Mouse (Mus musculus): ENCODE measurements around the gene Slc25a47. TPM values are rescaled to one million over a fixed set of nuclear protein-coding genes. Genes with fewer than 3 reads are reported as not detected.
"Not testable (repeated sequence)": the region's sequence is repeated elsewhere in the genome, so short reads cannot be mapped to it uniquely, and the experiment has no call there.

The Slc25a47 gene
- polyA plus RNA-seq, 1 experiment from 2014 or later, result 9.8 TPM

- H3K36me3 ChIP-seq (ENCODE audit: control insufficient read depth, insufficient read depth, low read length), result peaks cover 25% of the 10 kb centered on the region
- not testable (repeated sequence) for H3K9ac ChIP-seq (ENCODE audit: low read depth, low read length); DNase-seq (ENCODE audit: low spot score); ATAC-seq (ENCODE audit: low read depth); H3K4me3 ChIP-seq (ENCODE audit: low read depth, low read length); H3K27ac ChIP-seq (replicated peaks; ENCODE audit: low read depth, low read length); H3K4me2 ChIP-seq (ENCODE audit: low read depth, low read length); H3K27me3 ChIP-seq (replicated peaks; ENCODE audit: control insufficient read depth, insufficient read depth, low read length); H3K9me3 ChIP-seq (ENCODE audit: control insufficient read depth, low read length); H3K4me1 ChIP-seq (ENCODE audit: control insufficient read depth, insufficient read depth, low read length)
- 83% methylated on average over 3 of the region's 3 CpGs for WGBS
Observed at GRCm38 (mm10) chr12:108848033-108848432, 12.2 kb downstream of the Slc25a47 start.

GRCm38 (mm10) chr12:108849488-108850022, 13.7 kb downstream of the Slc25a47 start:
- peaks cover 12% of the 10 kb centered on the region for H3K36me3 ChIP-seq (ENCODE audit: control insufficient read depth, insufficient read depth, low read length)
- no peaks in the 10 kb centered on the region for H3K4me1 ChIP-seq (ENCODE audit: control insufficient read depth, insufficient read depth, low read length)
- DNase-seq (ENCODE audit: low spot score) (no peak), ATAC-seq (ENCODE audit: low read depth) (no peak)
- H3K9ac ChIP-seq (ENCODE audit: low read depth, low read length), result no peak overlapping the region
- no peak overlapping the region for H3K4me3 ChIP-seq (ENCODE audit: low read depth, low read length)
- WGBS, result 82% methylated on average over 4 of the region's 4 CpGs
- no peak overlapping the region for H3K4me2 ChIP-seq (ENCODE audit: low read depth, low read length)
- H3K27ac ChIP-seq (replicated peaks; ENCODE audit: low read depth, low read length), result no peak overlapping the region
- H3K9me3 ChIP-seq (ENCODE audit: control insufficient read depth, low read length), result no peaks in the 10 kb centered on the region
- H3K27me3 ChIP-seq (replicated peaks; ENCODE audit: control insufficient read depth, insufficient read depth, low read length), result no peaks in the 10 kb centered on the region

- DNase-seq (ENCODE audit: low spot score), result no peak
- Histone ChIP-seq H3K4me1 (ENCODE audit: control insufficient read depth, insufficient read depth, low read length) (no peaks in the 10 kb centered on the region), H3K9ac (ENCODE audit: low read depth, low read length) (no peak overlapping the region), H3K4me3 (ENCODE audit: low read depth, low read length) (no peak overlapping the region), H3K9me3 (ENCODE audit: control insufficient read depth, low read length) (no peaks in the 10 kb centered on the region), H3K27ac (replicated peaks; ENCODE audit: low read depth, low read length) (no peak overlapping the region), H3K27me3 (replicated peaks; ENCODE audit: control insufficient read depth, insufficient read depth, low read length) (no peaks in the 10 kb centered on the region), H3K36me3 (ENCODE audit: control insufficient read depth, insufficient read depth, low read length) (peaks cover 6% of the 10 kb centered on the region), H3K4me2 (ENCODE audit: low read depth, low read length) (no peak overlapping the region)
- ATAC-seq (ENCODE audit: low read depth), result no peak
- WGBS, result 49% methylated on average over 8 of the region's 8 CpGs
Observed at GRCm38 (mm10) chr12:108850129-108850528, 14.3 kb downstream of the Slc25a47 start.

GRCm38 (mm10) chr12:108850886-108851285, 15.0 kb downstream of the Slc25a47 start:
- Histone ChIP-seq H3K27ac (replicated peaks; ENCODE audit: low read depth, low read length) (no peak overlapping the region), H3K9ac (ENCODE audit: low read depth, low read length) (no peak overlapping the region), H3K27me3 (replicated peaks; ENCODE audit: control insufficient read depth, insufficient read depth, low read length) (no peaks in the 10 kb centered on the region), H3K9me3 (ENCODE audit: control insufficient read depth, low read length) (no peaks in the 10 kb centered on the region), H3K4me2 (ENCODE audit: low read depth, low read length) (no peak overlapping the region), H3K4me1 (ENCODE audit: control insufficient read depth, insufficient read depth, low read length) (no peaks in the 10 kb centered on the region), H3K4me3 (ENCODE audit: low read depth, low read length) (no peak overlapping the region), H3K36me3 (ENCODE audit: control insufficient read depth, insufficient read depth, low read length) (peaks cover 2% of the 10 kb centered on the region; the same call in 1 of the 2 replicates)
- DNase-seq (ENCODE audit: low spot score) (no peak), ATAC-seq (ENCODE audit: low read depth) (no peak)
- 82% methylated on average over 8 of the region's 8 CpGs for WGBS

- no peaks in the 10 kb centered on the region for H3K4me1 ChIP-seq (ENCODE audit: control insufficient read depth, insufficient read depth, low read length)
- no peak overlapping the region for H3K9ac ChIP-seq (ENCODE audit: low read depth, low read length)
- WGBS, result 94% methylated on average over 8 of the region's 8 CpGs
- H3K27ac ChIP-seq (replicated peaks; ENCODE audit: low read depth, low read length), result no peak overlapping the region
- H3K9me3 ChIP-seq (ENCODE audit: control insufficient read depth, low read length), result no peaks in the 10 kb centered on the region
- no peaks in the 10 kb centered on the region; the same call in 1 of the 2 replicates for H3K36me3 ChIP-seq (ENCODE audit: control insufficient read depth, insufficient read depth, low read length)
- DNase-seq (ENCODE audit: low spot score), result no peak
- H3K27me3 ChIP-seq (replicated peaks; ENCODE audit: control insufficient read depth, insufficient read depth, low read length), result no peaks in the 10 kb centered on the region
- H3K4me2 ChIP-seq (ENCODE audit: low read depth, low read length), result no peak overlapping the region
- no peak overlapping the region for H3K4me3 ChIP-seq (ENCODE audit: low read depth, low read length)
- ATAC-seq (ENCODE audit: low read depth), result no peak
Observed at GRCm38 (mm10) chr12:108852822-108853221, 17.0 kb downstream of the Slc25a47 start.

- Histone ChIP-seq H3K4me3 (ENCODE audit: low read depth, low read length) (no peak overlapping the region), H3K4me2 (ENCODE audit: low read depth, low read length) (no peak overlapping the region), H3K4me1 (ENCODE audit: control insufficient read depth, insufficient read depth, low read length) (no peaks in the 10 kb centered on the region), H3K9ac (ENCODE audit: low read depth, low read length) (no peak overlapping the region), H3K9me3 (ENCODE audit: control insufficient read depth, low read length) (no peaks in the 10 kb centered on the region), H3K36me3 (ENCODE audit: control insufficient read depth, insufficient read depth, low read length) (peaks cover under 1% of the 10 kb centered on the region; the same call in 1 of the 2 replicates), H3K27ac (replicated peaks; ENCODE audit: low read depth, low read length) (no peak overlapping the region), H3K27me3 (replicated peaks; ENCODE audit: control insufficient read depth, insufficient read depth, low read length) (no peaks in the 10 kb centered on the region)
- WGBS, result 73% methylated on average over 7 of the region's 10 CpGs
- ATAC-seq (ENCODE audit: low read depth), result no peak
- no peak for DNase-seq (ENCODE audit: low spot score)
Observed at GRCm38 (mm10) chr12:108855081-108855480, 19.2 kb downstream of the Slc25a47 start.

GRCm38 (mm10) chr12:108856186-108856585, 20.3 kb downstream of the Slc25a47 start:
- Histone ChIP-seq H3K4me2 (ENCODE audit: low read depth, low read length) (no peak overlapping the region), H3K9ac (ENCODE audit: low read depth, low read length) (no peak overlapping the region), H3K4me3 (ENCODE audit: low read depth, low read length) (no peak overlapping the region), H3K36me3 (ENCODE audit: control insufficient read depth, insufficient read depth, low read length) (peaks cover 12% of the 10 kb centered on the region), H3K9me3 (ENCODE audit: control insufficient read depth, low read length) (no peaks in the 10 kb centered on the region), H3K27me3 (replicated peaks; ENCODE audit: control insufficient read depth, insufficient read depth, low read length) (no peaks in the 10 kb centered on the region), H3K27ac (replicated peaks; ENCODE audit: low read depth, low read length) (no peak overlapping the region), H3K4me1 (ENCODE audit: control insufficient read depth, insufficient read depth, low read length) (no peaks in the 10 kb centered on the region)
- 74% methylated on average over 8 of the region's 8 CpGs for WGBS
- DNase-seq (ENCODE audit: low spot score), result no peak
- ATAC-seq (ENCODE audit: low read depth), result no peak

GRCm38 (mm10) chr12:108857109-108857508, 21.3 kb downstream of the Slc25a47 start:
- WGBS, result 86% methylated on average over 7 of the region's 7 CpGs
- Histone ChIP-seq H3K27ac (replicated peaks; ENCODE audit: low read depth, low read length) (no peak overlapping the region), H3K4me1 (ENCODE audit: control insufficient read depth, insufficient read depth, low read length) (no peaks in the 10 kb centered on the region), H3K9ac (ENCODE audit: low read depth, low read length) (no peak overlapping the region), H3K27me3 (replicated peaks; ENCODE audit: control insufficient read depth, insufficient read depth, low read length) (no peaks in the 10 kb centered on the region), H3K4me2 (ENCODE audit: low read depth, low read length) (no peak overlapping the region), H3K4me3 (ENCODE audit: low read depth, low read length) (no peak overlapping the region), H3K36me3 (ENCODE audit: control insufficient read depth, insufficient read depth, low read length) (peaks cover 19% of the 10 kb centered on the region), H3K9me3 (ENCODE audit: control insufficient read depth, low read length) (no peaks in the 10 kb centered on the region)
- DNase-seq (ENCODE audit: low spot score) (no peak), ATAC-seq (ENCODE audit: low read depth) (no peak)

GRCm38 (mm10) chr12:108857589-108858184, 21.8 kb downstream of the Slc25a47 start:
- no peak for DNase-seq (ENCODE audit: low spot score)
- H3K9me3 ChIP-seq (ENCODE audit: control insufficient read depth, low read length), result no peaks in the 10 kb centered on the region
- no peak overlapping the region for H3K27ac ChIP-seq (replicated peaks; ENCODE audit: low read depth, low read length)
- no peaks in the 10 kb centered on the region for H3K27me3 ChIP-seq (replicated peaks; ENCODE audit: control insufficient read depth, insufficient read depth, low read length)
- no peaks in the 10 kb centered on the region for H3K4me1 ChIP-seq (ENCODE audit: control insufficient read depth, insufficient read depth, low read length)
- ATAC-seq (ENCODE audit: low read depth), result no peak
- WGBS, result 56% methylated on average over 7 of the region's 7 CpGs
- peaks cover 25% of the 10 kb centered on the region for H3K36me3 ChIP-seq (ENCODE audit: control insufficient read depth, insufficient read depth, low read length)
- no peak overlapping the region for H3K9ac ChIP-seq (ENCODE audit: low read depth, low read length)
- no peak overlapping the region for H3K4me3 ChIP-seq (ENCODE audit: low read depth, low read length)
- H3K4me2 ChIP-seq (ENCODE audit: low read depth, low read length), result no peak overlapping the region
